Mouse (Mus musculus) lung, adult 2 months (tissue): ENCODE results near the gene Srprb.

ENCODE experiments used
- CTCF ChIP-seq: fragments of 200-500 bp; IDR thresholded peaks from 2 replicates; pipeline ENCODE4 v1.5.1; 2011; ENCODE audit warnings: mild to moderate bottlenecking, low read length, control low read depth; ENCODE audit not compliant: insufficient read depth
- POLR2A ChIP-seq: fragments of 200-500 bp; IDR thresholded peaks from 2 replicates; pipeline ENCODE4 v1.6.1; 2011; ENCODE audit warnings: low read depth, mild to moderate bottlenecking, control low read depth, low read length, borderline replicate concordance; ENCODE audit errors: extremely low read depth

- no peak for TF ChIP-seq POLR2A
- peak; percentile 91 for TF ChIP-seq CTCF
These were observed 5.9 kb upstream of the Srprb start for GRCm38 (mm10) chr9:103207846-103208245.
